17 mouse cellular contexts compared by ENCODE assay signal in genomic region chr14:14032842-14033241, GRCm38 (mm10).
"Had no signal": no experiment of that assay in that cellular context is flagged by ENCODE, and none has a peak within 500 bp of the region (broad histone marks: within the 10 kb centered on the region; RNA-seq: fewer than 3 reads in every experiment).

No protein-coding gene starts in this region.

- ATAC-seq: liver, embryonic 12.5 days; liver, postnatal 0 days; lung, postnatal 0 days; midbrain, embryonic 13.5 days; midbrain, embryonic 15.5 days; midbrain, embryonic 16.5 days had no signal

- DNase-seq: left cerebral cortex, postnatal 4 days; liver; liver, embryonic 13.5 days; liver, postnatal 0 days; lung, adult 18-20 months; lung, adult 2 months; lung, embryonic 14.5 days; lung, postnatal 10 days; lung, postnatal 14 days; lung, postnatal 36 days; lung, postnatal 4 days; midbrain, embryonic 14.5 days had no signal
